Mouse (Mus musculus) liver, postnatal 0 days (tissue): Measurements from ENCODE around the gene Gid4. TPM values are rescaled to one million over a fixed set of nuclear protein-coding genes. Genes with fewer than 3 reads are reported as not detected.

ENCODE experiments used
- ATAC-seq: fragments of 200-750 bp; cut with Nextera tagmentation; 2 replicates; pipeline ENCODE4 v1.8.0; 2017; ENCODE audit warnings: mild to moderate bottlenecking, moderate library complexity
- DNase-seq: peaks from one replicate; pipeline ENCODE4 v3.0.0-alpha.2; 2016
- H3K27ac ChIP-seq: fragments of 300-500 bp; sonication (generic); 2 replicates; pipeline ENCODE4 v1.5.1; 2014; ENCODE audit warnings: antibody characterized with exemption, moderate library complexity, mild to moderate bottlenecking, low read depth
- H3K27me3 ChIP-seq: fragments of 300-500 bp; sonication (generic); 2 replicates; pipeline ENCODE4 v1.6.1; 2014; ENCODE audit warnings: low read length, control low read depth, mixed read lengths; ENCODE audit not compliant: insufficient read depth
- H3K36me3 ChIP-seq: fragments of 300-500 bp; sonication (generic); replicated peaks from 2 replicates; pipeline ENCODE4 v1.6.1; 2014; ENCODE audit warnings: mild to moderate bottlenecking, control low read depth, low read length, moderate library complexity, mixed read lengths; ENCODE audit not compliant: insufficient read depth
- H3K4me1 ChIP-seq: fragments of 300-500 bp; sonication (generic); 2 replicates; pipeline ENCODE4 v1.6.1; 2014; ENCODE audit warnings: antibody characterized with exemption, mild to moderate bottlenecking, control low read depth; ENCODE audit not compliant: insufficient read depth
- H3K4me2 ChIP-seq: fragments of 300-500 bp; sonication (generic); 2 replicates; pipeline ENCODE4 v1.6.1; 2014; ENCODE audit warnings: low read depth, mild to moderate bottlenecking, low read length, moderate library complexity, mixed read lengths
- H3K4me3 ChIP-seq: fragments of 300-500 bp; sonication (generic); 2 replicates; pipeline ENCODE4 v1.5.1; 2014; ENCODE audit warnings: low read depth, low read length
- H3K9ac ChIP-seq: fragments of 300-500 bp; sonication (generic); replicated peaks from 2 replicates; pipeline ENCODE4 v1.6.1; 2014; ENCODE audit warnings: mild to moderate bottlenecking, moderate library complexity
- H3K9me3 ChIP-seq: fragments of 300-500 bp; sonication (generic); 2 replicates; pipeline ENCODE4 v1.6.1; 2016; ENCODE audit warnings: mild to moderate bottlenecking, control low read depth, low read length, mixed read lengths
- CTCF ChIP-seq: sonication (generic); IDR thresholded peaks from 2 replicates; pipeline ENCODE4 v1.5.1; 2016; ENCODE audit warnings: antibody characterized with exemption, low read depth
- EP300 ChIP-seq: IDR thresholded peaks from 2 replicates; pipeline ENCODE4 v1.6.1; 2016; ENCODE audit warnings: antibody characterized with exemption, low read depth, mild to moderate bottlenecking
- WGBS: fragments of 180-500 bp; shearing (Covaris S2); extraction: QIAGEN DNeasy Blood & Tissue Kit; methylation state at CpG from one replicate; pipeline ENCODE4 v1.1.7; 2014; ENCODE audit not compliant: insufficient replicate concordance; 5-methylcytosine and 5-hydroxymethylcytosine counted together
- polyA plus RNA-seq: library from polyadenylated mRNA; unstranded; fragments of >200 nt; fragmentation: Nextera tagmentation; extraction: Ambion mirVana; gene quantifications from 2 replicates; pipeline ENCODE4 v1.2.1, GENCODE M21; 2015

Gene Gid4
- polyA plus RNA-seq, 1 experiment from 2014 or later, result 5.6 TPM

- DNase-seq (no peak), ATAC-seq (no peak)
- H3K9ac ChIP-seq, result peak overlapping the region; percentile 87
- peak overlapping the region; percentile 95 for H3K4me2 ChIP-seq
- peak overlapping the region; percentile 89; the same call in 1 of the 2 replicates for H3K27ac ChIP-seq
- TF ChIP-seq EP300, result no peak
- no peak for TF ChIP-seq CTCF
- no peaks in the 10 kb centered on the region for H3K27me3 ChIP-seq
- H3K9me3 ChIP-seq, result no peaks in the 10 kb centered on the region
- WGBS, result 10% methylated on average over 6 of the region's 6 CpGs
- peak overlapping the region; percentile 95 for H3K4me3 ChIP-seq
- peaks cover 26% of the 10 kb centered on the region for H3K4me1 ChIP-seq
- no peaks in the 10 kb centered on the region for H3K36me3 ChIP-seq
Observed at GRCm38 (mm10) chr11:60418473-60418803, 1.5 kb downstream of the Gid4 start.

DNA sequence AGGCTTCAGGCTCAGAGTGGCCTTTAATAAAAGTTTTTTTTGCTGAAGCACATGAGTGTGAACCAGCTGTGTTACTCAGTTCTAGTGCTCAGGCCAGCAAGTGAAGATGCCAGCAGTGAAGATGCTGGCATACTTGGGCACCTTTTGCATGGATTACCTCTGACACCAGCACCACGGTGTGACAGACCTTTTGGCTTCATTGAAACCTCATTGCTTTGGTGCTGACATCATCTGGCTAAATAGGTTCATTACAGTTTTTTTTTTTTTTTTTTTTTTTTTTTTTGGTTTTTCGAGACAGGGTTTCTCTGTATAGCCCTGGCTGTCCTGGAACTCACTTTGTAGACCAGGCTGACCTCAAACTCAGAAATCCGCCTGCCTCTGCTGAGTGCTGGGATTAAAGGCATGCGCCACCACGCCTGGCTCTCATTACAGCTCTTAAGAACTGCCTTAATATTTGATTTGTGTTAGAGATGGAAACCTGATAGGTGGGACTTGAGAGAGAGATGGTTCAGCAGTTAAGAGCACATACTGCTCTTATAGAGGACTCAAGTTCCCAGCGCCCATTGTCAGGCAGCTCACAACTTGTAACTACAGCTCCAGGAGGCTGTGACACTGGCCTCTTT is 5.2 kb downstream of the Gid4 start:
- H3K4me2 ChIP-seq, result no peak overlapping the region
- no peaks in the 10 kb centered on the region for H3K36me3 ChIP-seq
- no peaks in the 10 kb centered on the region for H3K9me3 ChIP-seq
- no peaks in the 10 kb centered on the region for H3K27me3 ChIP-seq
- peak; percentile 39; the same call in 1 of the 2 replicates for TF ChIP-seq CTCF
- TF ChIP-seq EP300, result no peak
- H3K27ac ChIP-seq, result no peak overlapping the region
- DNase-seq, result no peak
- no peak for ATAC-seq
- no peak overlapping the region for H3K4me3 ChIP-seq
- WGBS, result 73% methylated on average over 5 of the region's 6 CpGs
- no peak overlapping the region for H3K9ac ChIP-seq
- peaks cover 15% of the 10 kb centered on the region for H3K4me1 ChIP-seq

DNA sequence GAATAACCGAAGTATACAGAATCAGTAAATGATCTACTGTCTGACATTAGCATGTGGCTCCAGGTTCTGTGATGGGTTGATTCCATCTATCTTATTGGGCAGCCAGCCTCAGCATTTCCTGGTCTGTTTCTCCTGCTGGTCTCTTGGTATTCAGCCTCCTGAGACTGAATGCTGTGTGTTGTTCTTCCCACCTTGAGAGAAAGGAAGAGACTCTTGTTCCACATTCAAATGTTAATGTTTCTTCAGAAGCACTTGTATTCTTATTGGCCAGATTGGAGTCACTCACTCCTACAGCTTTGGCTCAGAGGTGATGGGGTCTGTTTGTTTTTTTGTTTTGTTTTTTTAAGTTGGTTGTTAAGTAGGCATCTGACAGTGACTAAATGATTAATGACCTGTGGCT is 6.1 kb downstream of the Gid4 start:
- Histone ChIP-seq H3K9ac (no peak overlapping the region), H3K27me3 (no peaks in the 10 kb centered on the region), H3K4me2 (no peak overlapping the region), H3K27ac (no peak overlapping the region), H3K4me1 (peaks cover 13% of the 10 kb centered on the region), H3K36me3 (no peaks in the 10 kb centered on the region), H3K9me3 (no peaks in the 10 kb centered on the region), H3K4me3 (no peak overlapping the region)
- WGBS, result 73% methylated on average over 1 of the region's 1 CpGs
- no peak for ATAC-seq
- TF ChIP-seq CTCF (no peak), EP300 (no peak)
- DNase-seq, result no peak

DNA sequence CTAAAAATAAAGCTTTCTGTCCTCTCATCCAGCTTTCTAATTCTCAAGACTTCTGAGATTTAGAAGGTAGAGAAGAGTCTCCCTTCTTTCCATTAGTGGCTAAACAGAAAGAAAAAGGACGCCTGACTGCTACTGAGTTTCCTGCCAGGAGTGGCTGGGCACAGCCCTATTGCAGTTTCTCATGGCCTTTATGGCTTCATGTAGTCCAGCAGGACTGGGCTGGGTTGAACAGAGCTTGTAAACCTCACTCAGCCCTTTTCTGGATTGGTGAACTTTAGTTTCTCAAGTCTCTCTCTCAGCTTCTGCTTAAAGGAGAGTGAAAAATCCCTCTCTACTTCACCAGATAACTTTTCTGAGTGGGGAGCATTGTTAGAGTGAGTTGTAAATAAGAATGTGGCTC is 9.5 kb downstream of the Gid4 start:
- WGBS, result 73% methylated on average over 1 of the region's 1 CpGs
- H3K9ac ChIP-seq, result no peak overlapping the region
- no peaks in the 10 kb centered on the region for H3K9me3 ChIP-seq
- DNase-seq (no peak), ATAC-seq (no peak)
- no peaks in the 10 kb centered on the region for H3K27me3 ChIP-seq
- 0 out of 2 replicates have a peak, but pooled peaks cover 8% of the 10 kb centered on the region for H3K36me3 ChIP-seq
- no peaks in the 10 kb centered on the region for H3K4me1 ChIP-seq
- TF ChIP-seq EP300, result no peak
- TF ChIP-seq CTCF, result no peak
- no peak overlapping the region for H3K4me2 ChIP-seq
- no peak overlapping the region for H3K27ac ChIP-seq
- H3K4me3 ChIP-seq, result no peak overlapping the region

DNA sequence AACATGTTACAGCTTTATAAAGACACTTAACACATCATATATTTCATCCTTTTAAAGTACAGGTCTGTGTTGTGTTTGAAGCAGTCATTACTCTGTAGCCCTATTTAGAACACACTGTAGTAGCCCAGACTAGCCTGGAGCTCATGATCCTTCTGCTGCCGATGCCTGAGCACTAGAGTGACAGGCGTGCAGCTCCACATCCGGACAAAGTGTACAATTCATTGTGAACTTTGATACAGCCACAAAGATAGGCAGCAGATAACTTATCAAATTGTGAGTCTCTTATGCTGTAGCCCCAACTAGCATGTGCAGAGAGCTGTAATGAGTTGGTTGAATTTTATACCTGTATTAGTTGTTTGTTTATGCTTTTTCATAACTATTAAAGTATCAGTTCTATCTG is 10.7 kb downstream of the Gid4 start:
- 65% methylated on average over 3 of the region's 3 CpGs for WGBS
- Histone ChIP-seq H3K27ac (no peak overlapping the region), H3K9me3 (no peaks in the 10 kb centered on the region), H3K4me3 (no peak overlapping the region), H3K4me1 (no peaks in the 10 kb centered on the region), H3K9ac (no peak overlapping the region), H3K4me2 (no peak overlapping the region), H3K27me3 (no peaks in the 10 kb centered on the region), H3K36me3 (peaks cover 14% of the 10 kb centered on the region; the same call in 1 of the 2 replicates)
- DNase-seq (no peak), ATAC-seq (no peak)
- TF ChIP-seq CTCF, result no peak
- no peak for TF ChIP-seq EP300

- Histone ChIP-seq H3K4me3 (no peak overlapping the region), H3K27ac (no peak overlapping the region), H3K9ac (no peak overlapping the region), H3K4me1 (no peaks in the 10 kb centered on the region), H3K9me3 (no peaks in the 10 kb centered on the region), H3K27me3 (no peaks in the 10 kb centered on the region), H3K4me2 (no peak overlapping the region), H3K36me3 (peaks cover 50% of the 10 kb centered on the region)
- no peak for TF ChIP-seq EP300
- no peak for TF ChIP-seq CTCF
- DNase-seq (no peak), ATAC-seq (no peak)
Observed at GRCm38 (mm10) chr11:60433501-60433900, 16.6 kb downstream of the Gid4 start.

GRCm38 (mm10) chr11:60435133-60435532 is 18.2 kb downstream of the Gid4 start:
- Histone ChIP-seq H3K4me1 (no peaks in the 10 kb centered on the region), H3K27ac (no peak overlapping the region), H3K4me3 (no peak overlapping the region), H3K36me3 (peaks cover 54% of the 10 kb centered on the region), H3K4me2 (no peak overlapping the region), H3K9me3 (no peaks in the 10 kb centered on the region), H3K9ac (no peak overlapping the region), H3K27me3 (no peaks in the 10 kb centered on the region)
- no peak for ATAC-seq
- TF ChIP-seq EP300, result no peak
- no peak for TF ChIP-seq CTCF
- 71% methylated on average over 1 of the region's 1 CpGs for WGBS
- DNase-seq, result no peak
